Mouse (Mus musculus) heart, postnatal 10 days (tissue): ENCODE results near the gene Cdk14. TPM values are rescaled to one million over a fixed set of nuclear protein-coding genes. Genes with fewer than 3 reads are reported as not detected.
A peak's percentile ranks its signal among the peaks of the same experiment; 100 is the strongest.

ENCODE experiments used
- DNase-seq, 2 experiments: peaks; one replicate each; pipeline ENCODE4 v3.0.0; 2021
- intact Hi-C: fragments of 180-260 bp; cut with DNase I; formaldehyde crosslinking; loops from one replicate; pipeline ENCODE4 v1.15.1; 2025
- total RNA-seq, 2 experiments: library from RNA; stranded (reverse); gene quantifications; 2 replicates each; pipeline ENCODE4 v1.2.3; 2021

Gene Cdk14
- total RNA-seq, 2 experiments from 2014 or later, result 20.1 to 22.2 TPM

DNA sequence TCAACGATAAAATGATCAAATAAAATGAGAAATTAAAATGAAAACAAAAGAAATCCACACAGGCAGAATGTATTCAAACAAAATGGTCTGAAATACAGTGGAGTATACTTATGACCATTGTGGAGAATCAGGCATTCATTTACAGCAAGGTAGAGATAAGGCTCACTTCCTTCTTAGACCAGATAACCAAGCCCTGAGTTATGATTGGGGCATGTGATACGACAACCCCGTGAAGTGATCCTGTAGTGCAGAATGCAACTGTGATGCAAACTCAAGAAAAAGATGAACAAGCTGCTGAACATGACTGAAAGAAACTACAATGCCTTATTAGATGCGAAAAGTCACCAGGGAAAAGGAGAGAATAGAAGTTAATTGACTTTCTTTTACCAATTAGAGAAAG lies 295.5 kb downstream of the Cdk14 start:
- intact Hi-C loops, result no loop called here
- no peak for DNase-seq

DNA sequence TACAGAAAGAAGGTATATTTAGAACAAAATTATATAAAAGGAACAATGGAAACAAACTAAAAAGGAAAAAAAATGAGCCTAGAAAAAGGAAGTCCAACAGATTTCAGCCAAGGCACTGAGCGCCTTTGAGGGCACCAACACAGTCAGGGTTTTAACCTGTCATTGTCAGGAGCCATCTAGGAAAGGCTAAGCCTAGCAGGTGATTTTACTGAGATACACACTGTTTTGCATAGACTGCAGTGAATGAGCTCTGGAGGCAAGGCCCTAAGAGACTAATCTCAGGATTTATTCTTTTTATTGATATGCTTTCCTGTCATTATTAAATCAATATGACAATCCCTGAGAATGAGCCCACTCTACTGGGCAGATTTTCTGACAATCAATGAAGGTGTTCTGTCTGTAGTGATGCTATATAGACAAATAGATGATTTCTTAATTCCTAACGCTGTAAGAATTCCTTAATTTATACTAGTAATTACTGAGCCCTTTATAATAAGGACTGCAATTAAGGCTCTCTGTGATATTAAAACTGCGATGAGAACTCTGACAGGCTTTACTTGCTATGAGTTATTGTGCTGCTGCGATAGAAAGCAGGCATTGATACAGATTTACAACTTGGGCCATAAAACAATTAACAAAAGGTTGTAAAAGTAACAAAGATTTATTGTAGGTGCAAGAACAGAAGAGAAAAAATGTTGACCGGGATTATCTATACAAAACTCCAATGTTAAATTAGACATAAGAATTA lies 303.2 kb downstream of the Cdk14 start:
- no peak for DNase-seq
- intact Hi-C loops, result no loop called here

DNA sequence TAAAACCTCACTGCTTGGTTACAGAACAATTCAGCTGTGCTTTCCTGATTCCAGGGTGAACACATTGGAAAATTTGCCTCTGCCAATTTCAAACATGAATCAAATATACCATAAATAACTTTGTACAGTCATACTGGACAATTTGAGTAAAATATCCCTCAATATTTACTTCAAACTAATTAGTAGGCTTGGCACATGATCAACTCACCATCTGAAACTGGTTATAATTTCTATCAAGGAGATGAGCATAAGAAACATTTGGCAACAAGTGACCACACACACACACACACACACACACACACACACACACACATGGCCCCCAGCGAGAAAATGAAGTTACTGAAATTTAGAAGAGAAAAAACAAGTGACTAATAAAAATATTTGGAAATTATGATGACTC lies 304.6 kb downstream of the Cdk14 start:
- intact Hi-C loops, result no loop called here
- DNase-seq, result no peak

DNA sequence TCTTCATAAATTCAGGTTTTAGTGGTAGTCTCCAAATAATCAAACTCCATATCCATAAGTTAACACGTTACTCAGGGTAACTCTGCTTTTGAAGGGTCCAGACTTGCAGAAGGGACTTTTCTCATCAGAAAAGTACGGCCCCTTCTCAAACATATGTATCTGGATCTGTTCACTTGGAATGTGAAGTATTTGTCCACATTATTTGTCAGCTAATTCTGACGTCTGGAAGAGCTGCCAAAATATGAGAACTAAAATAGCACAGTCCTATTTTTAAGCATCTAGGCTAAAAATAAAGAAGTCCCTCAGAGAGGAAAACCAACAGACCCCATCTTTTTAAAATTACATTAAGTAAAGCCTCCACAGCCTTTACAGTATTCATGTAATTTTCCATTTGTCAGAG lies 310.5 kb downstream of the Cdk14 start:
- intact Hi-C loops, result no loop called here
- DNase-seq, result peak in 1 of 2 experiments; percentile 25

DNA sequence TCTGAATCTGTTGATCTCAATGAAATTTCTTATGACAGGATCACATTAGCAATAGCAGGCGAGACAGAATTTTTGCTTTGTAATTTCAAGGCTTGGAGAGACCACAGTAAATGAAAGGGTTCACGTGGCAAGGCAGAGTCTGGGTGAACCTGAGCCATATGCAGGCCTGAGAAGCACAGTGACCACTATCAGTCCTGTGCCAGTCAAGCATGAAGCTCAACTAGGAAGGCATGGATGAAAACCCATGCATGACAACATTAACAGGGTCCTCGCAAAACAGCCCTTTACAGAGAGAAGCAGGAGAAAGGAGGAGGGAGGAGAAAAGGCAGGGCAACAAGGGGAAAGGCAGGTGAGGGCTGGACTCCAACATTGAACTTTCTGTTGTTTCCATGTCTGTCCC lies 311.1 kb downstream of the Cdk14 start:
- intact Hi-C loops, result no loop called here
- DNase-seq, result peak in 1 of 2 experiments; percentile 13

DNA sequence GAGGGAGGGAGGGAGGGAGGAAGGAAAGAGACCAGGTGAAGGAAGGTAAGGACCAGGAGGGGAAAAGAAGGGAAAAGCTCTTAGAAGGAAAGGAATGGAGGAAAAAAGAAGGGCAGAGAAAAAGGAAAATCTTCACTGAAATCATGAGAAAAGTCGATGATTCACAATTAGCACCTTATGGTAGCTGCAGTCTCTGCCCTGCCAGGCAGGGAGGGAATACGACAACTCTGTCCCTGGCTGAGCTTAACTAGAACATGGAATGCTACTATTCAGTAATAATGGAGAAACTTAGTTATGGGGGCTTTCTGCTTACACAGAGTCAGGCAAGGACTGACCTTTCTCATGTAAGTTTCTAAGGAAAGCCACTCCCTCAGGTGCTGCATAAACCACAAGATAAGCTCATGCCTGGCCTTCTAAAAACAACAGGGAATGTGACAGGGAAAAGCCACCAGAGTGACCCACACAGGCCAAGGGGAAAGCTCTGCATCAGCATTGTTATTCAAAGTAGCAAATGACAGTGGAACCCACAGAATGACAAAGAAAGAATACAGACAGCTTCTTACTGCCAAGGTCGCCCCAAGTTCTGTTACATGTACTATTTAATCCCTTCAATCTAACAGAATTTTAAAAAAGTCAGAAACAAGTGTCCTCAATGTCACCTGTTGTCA lies 323.7 kb downstream of the Cdk14 start:
- DNase-seq, result no peak
- intact Hi-C loops, result no loop called here

DNA sequence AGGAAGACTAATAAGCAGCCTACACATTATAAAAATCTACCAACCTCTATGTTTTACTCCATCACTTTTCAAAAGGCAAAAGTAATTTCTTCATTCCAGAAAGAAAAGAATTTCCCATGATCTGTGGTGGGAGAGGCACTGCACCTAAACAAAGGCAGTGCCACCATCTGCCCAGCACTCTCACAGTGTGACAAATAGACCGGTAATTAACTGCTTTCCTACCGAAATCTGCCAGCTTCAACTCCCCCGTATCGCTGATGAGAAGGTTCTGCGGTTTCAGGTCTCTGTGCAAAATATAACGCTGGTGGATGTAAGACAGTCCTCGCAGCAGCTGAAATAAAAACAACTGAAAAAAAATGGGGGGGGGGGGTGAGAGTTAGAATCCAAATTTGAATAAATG lies 327.4 kb downstream of the Cdk14 start:
- no peak for DNase-seq
- intact Hi-C loops, result no loop called here

DNA sequence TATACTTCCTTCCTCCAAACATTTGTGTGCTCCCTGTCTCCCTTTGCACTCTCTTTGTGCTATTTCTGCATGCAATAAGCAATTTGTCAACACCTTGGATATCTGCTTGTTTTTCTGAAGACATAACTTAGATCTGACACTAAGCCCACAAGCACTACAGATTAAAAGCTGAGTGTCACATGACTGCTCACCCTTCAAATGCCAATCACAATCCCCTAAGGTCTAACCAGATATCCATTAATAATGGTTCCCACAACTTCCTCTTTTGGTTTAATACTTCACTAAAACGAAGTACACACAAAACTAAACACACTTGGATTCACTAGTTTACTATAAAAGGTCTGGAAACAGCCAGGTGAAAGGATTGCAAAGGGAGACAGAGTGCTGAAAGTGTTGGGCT lies 348.6 kb downstream of the Cdk14 start:
- intact Hi-C loops, result no loop called here
- DNase-seq, result no peak

DNA sequence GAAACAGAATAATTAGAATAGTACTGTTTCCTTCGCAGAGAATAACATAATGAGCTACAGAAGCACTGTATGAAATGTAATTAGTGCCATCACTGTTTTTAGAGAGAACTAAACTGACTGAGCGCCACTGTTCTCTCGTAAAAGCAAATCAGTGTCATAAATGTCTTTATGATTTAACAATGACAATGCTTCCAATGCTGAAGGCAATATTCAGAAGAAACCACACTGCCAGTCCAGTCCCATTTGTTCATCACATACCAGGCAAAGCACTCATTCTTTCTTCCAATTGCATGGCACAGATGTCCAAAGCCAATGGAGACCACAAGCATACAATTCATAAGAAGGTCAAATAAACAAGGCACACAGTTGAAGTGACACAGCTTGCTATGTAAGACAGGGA lies 355.4 kb downstream of the Cdk14 start:
- intact Hi-C loops, result no loop called here
- no peak for DNase-seq

DNA sequence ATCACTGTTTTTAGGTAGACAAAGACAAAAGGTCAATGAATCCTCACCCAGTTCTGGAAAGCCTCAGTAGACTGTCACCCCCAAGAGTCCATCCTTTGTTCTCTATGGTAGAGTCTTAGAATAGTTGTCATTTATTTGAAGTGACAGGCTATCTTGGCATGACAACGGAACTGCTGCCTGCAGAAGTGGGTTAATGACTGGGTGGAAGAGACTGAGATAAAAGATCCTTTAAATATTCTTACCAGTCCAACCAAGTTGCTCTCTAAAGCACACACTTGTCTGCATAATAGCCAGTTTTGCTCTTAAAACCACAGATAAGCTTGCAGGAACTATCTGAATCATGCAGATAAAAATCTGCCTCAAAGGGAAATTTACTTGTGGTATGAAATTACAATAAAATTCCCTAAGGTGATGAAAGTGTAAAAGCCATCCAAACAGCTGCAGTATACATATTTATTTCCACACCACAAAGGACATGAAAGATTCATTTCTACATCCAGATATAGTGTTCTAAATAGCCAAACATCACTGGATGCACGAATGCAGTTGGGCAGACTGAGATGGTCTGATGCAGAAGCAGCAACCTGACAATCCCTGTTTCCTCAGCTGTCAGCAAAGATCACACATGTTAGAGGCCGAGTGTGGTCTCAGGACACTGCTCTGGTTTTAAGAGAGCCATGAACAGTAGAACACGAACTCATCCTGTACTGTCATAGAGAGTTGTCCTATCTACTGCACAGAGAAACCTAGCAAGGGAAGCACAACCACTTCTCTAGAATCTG lies 363.8 kb downstream of the Cdk14 start:
- intact Hi-C loops, result no loop called here
- no peak for DNase-seq

DNA sequence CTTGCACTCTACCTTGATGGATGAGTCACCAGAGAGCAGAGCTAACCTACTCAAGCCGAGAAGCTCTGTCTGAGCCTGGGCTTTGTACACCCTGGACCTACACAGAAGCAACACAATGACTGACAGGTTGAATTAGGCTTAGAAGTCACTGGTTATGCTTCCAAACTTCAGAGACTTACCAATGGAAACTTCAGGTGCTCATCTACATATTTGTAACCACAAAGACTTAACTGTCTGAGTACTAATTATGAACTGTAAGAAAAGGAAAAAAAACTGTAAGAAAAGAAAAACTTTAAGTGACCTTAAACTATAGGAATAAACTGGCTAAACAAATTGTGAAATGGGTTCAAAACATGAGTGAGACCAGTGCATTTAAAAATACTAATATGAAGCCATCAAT lies 364.6 kb downstream of the Cdk14 start:
- intact Hi-C loops, result no loop called here
- no peak for DNase-seq

DNA sequence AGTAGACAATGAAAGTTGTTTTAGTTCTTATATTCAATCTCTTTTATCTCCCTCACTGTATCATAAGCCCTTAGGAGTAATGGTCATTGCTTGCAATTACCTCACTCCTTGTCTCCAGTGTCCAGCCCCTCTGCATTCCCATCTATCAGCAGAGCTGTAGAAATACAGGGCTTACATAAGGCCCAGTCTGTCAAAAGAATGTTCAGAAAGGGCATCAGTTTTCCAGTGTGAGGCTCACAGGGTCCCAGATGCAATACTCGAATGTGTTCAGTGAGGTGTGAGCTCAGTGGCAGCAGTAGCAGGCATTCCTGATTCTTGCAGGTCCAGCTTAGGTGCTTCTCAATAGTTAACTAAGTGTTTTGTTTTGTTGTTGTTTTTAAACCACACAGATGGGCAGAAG lies 365.8 kb downstream of the Cdk14 start:
- intact Hi-C loops, result no loop called here
- DNase-seq, result no peak

DNA sequence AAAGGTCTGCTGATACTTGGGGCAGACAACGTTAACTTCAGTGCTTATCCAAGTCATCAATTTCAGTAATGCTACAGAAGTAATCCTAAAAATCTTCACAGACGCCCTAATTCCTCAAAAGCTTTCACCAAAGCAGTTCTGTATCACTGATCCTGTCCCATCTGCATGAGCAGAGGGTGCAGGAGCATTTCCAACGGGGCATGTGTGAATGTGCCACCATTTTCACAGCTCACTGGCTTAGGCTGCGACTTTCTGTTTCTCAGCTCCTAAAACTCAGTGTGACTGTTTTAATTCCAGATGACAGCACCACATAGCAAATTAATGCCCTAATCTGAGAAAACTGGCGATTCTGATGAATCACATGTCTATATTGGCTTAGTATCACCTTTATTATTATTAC lies 375.8 kb downstream of the Cdk14 start:
- intact Hi-C loops, result no loop called here
- no peak for DNase-seq

DNA sequence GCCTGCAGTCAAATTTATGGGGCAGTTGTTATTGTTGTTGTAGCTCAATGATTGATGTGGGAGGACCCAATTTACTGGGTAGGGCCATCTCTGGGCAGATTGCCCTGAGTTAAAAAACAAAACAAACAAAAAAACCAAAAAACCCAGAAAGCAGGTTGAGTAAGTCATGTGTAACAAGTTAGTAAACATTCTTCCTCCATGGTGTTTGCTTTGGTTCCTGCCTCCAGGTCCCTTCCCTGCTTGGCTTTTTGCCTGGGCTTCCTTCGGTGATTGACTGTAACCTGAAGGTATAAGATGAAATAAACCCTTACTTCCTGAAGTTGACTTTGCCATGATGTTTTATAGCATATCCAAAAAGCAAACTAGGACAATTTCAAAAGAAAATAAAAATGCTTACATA lies 377.4 kb downstream of the Cdk14 start:
- no peak for DNase-seq
- intact Hi-C loops, result no loop called here

DNA sequence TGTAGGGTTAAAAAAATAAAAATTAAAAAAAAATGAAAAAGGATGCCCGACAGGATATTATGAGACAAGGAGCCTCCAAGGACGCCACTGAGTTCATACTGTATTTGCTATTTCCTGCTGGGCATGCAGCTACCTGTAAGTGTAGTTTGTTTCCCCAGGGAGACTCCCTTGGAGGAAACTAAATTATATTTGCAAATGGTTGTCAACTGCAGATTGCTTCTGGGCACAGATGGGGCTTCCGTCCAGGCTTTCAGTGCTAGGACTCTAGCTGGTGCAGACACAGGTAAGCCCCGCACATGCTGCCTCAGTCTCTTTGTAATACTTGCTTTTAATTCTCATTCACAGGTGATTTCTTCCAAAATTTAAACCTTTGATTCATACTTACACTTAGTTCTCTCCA lies 378.6 kb downstream of the Cdk14 start:
- DNase-seq, result no peak

DNA sequence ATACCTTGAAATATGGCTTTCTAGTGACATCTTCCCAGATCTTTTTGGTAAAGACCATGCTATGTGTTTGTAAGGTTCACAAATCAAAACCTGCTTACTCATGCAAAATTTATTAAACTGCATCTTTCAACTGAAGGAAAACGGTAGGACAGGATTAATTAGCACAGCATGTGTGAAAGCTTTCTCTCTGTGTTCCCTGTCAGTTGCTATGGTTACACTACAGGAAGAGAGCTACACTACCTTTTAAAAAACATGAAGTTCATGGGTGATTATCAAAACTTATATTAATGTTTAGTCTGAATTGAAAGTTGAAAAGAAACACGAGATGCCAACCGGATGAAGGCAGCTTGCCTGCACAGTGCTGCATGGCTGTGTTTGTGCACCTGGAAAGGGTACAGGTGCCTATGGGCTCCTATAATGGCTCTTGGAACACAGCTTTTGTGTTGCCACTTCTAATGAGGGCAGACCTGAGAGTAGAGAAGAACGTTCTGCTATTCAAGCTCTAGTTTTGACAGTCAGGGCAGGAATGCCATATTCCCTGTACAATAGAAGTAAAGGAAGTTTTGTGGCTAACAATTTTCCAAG lies 380.3 kb downstream of the Cdk14 start:
- intact Hi-C loops, result no loop called here
- no peak for DNase-seq

More for the DNA sequence above, 378.6 kb downstream of the Cdk14 start:
- intact Hi-C loops, result no loop called here

DNA sequence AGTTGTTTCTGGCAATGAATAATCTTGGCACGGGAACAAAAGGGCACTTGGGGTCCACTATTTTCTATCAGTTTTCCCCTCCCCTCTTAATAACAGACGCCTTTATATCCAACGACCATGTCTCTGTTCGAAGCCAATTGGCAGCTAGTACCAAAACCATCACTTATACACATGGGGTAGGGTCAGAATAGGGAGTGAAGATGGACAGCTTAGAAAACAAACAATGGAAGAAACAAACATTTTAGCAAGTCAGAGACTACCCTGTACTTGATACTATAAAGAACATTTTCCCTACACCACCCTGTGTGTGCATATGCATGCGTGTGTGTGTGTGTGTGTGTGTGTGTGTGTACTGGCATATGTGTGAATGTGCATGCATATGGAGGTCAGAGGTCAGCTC lies 386.7 kb downstream of the Cdk14 start:
- no peak for DNase-seq
- intact Hi-C loops, result no loop called here

DNA sequence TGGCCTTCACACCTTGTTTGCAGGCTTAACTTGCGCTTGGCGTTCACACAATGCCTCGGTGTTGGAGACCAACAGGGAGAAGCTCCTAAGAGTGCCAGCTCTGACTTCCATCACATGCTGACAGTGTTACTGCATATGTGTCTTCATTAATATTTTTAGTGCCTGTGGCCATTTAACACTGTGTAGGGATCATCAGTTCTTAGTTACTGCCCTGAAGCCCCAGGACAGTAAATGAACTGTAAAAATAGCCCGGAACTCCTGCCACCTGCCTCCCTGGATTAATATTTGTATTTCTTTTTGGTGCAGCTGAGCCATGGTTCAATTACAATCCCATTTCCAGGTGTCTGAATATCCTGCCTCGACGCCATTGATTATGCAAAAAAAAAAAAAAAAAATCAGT lies 387.3 kb downstream of the Cdk14 start:
- DNase-seq, result no peak
- intact Hi-C loops, result no loop called here

DNA sequence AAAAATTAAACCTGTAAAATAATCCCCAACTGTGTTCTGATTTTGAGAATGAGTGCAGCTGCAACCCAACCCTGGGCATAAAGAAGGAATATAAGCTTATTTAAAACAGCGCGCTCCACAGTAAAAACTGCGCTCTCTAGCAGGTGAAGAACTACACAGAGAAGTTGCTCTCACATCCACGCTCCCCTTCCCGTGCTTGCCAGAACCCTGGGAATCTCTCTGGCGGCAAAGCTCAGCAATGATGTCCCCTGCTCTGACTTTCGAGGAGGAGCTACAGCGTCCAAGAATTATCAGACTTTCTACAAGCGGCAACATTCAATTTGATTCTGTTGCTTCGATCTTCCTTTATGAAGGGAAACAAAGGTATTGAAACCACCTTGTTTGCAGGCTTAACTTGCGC lies 387.7 kb downstream of the Cdk14 start:
- DNase-seq, result no peak
- intact Hi-C loops, result no loop called here

DNA sequence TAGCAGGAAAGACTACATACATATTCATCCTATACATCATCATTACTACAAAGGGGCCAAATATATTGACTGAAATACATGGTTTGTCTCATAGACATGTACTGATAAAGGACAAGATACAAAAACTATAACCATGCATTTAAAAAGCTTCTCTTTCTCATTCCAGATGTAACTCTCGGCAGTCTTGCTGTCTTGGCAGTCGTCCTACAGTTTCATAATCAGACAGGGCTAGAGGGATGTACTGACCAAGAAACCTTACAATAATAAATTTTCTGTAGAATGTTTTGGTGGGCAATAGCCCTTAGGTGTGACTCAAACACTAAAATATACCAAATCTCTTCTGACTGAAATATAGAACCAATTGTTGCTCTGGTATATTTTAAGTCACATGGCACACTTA lies 389.7 kb downstream of the Cdk14 start:
- DNase-seq, result no peak
- intact Hi-C loops, result no loop called here

DNA sequence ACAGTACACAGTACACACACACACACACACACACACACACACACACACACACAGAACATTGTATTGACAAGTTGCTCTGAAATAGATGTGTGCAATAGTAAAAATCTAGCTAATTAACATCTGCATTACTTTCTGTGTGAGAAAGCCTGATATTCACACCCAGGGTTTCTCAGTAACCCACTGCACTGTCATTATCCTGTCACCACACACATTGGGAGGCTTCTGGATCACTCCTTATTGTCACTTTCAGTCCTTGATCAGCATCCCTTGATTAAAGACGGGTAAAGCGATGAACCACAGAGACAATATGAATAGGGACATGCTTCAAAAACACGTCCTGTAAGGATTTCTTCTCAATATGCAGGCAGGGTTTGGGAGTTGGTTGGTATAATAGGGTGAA lies 401.2 kb downstream of the Cdk14 start:
- intact Hi-C loops, result no loop called here
- DNase-seq, result no peak

DNA sequence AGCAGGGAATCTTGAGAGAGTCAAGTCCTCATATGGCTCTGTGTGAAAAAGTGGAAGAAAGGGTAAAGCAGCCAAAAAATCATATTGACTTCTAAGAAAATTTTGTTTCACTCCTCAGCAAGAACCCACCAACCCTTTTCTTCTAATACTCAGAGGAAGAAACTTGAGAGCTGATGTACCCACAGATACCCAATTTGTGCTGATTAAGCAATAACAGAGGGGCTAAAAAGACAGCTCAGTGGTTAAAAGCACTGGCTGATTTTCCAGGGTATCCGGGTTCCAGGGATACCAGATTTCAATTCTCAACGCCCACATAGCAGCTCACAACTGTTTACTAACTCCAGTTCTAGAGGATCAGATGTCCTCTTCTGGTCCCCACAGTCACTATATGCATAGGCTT lies 401.9 kb downstream of the Cdk14 start:
- intact Hi-C loops, result no loop called here
- DNase-seq, result no peak
